Mouse (Mus musculus): ENCODE data around the gene Clptm1. TPM values are rescaled to one million over a fixed set of nuclear protein-coding genes. Genes with fewer than 3 reads are reported as not detected.

Gene Clptm1
- total and polyA plus RNA-seq, 2 experiments from 2014 or later, result 140 to 149 TPM

DNA sequence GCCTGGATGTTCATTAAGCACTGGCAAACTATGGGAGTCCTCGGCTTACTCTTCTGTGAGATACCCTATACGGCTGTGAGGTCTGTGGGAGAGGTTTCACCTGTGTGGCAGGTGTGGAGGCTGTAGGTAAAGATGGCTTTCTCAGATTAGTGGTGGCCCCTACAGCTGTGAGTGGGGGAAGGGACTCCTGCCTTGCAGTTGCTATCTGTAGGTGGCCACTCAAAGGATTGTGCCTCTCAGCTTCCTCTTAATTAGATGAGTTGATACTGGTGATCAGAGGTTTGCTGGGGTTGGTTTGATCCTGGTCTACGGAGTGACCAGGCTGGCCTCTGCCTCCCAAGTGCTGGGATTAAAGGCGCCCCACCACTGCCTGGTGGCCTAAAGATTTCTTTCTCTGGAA is 39.6 kb upstream of the Clptm1 start:
- no peak overlapping the region for H3K4me2 ChIP-seq (ENCODE audit: low read depth, low read length, poor library complexity, severe bottlenecking)
- no peak for TF ChIP-seq CTCF (IDR thresholded peaks at IDR 0.05)
- H3K27me3 ChIP-seq (ENCODE audit: insufficient read depth, low read length), result no peaks in the 10 kb centered on the region
- H3K9me3 ChIP-seq (ENCODE audit: low read length), result no peaks in the 10 kb centered on the region
- no peak overlapping the region for H3K27ac ChIP-seq (ENCODE audit: low read depth, low read length)
- H3K9ac ChIP-seq (replicated peaks; ENCODE audit: low read length, poor library complexity, severe bottlenecking), result no peak overlapping the region
- H3K36me3 ChIP-seq (ENCODE audit: insufficient read depth, low read length), result peaks cover 45% of the 10 kb centered on the region
- ATAC-seq (ENCODE audit: low FRiP score) (no peak), DNase-seq (ENCODE audit: low spot score) (no peak)
- 97% methylated on average over 4 of the region's 4 CpGs for WGBS
- H3K4me1 ChIP-seq (ENCODE audit: insufficient read depth, low read length), result no peaks in the 10 kb centered on the region
- no peak overlapping the region for H3K4me3 ChIP-seq (ENCODE audit: low read depth, low read length)

DNA sequence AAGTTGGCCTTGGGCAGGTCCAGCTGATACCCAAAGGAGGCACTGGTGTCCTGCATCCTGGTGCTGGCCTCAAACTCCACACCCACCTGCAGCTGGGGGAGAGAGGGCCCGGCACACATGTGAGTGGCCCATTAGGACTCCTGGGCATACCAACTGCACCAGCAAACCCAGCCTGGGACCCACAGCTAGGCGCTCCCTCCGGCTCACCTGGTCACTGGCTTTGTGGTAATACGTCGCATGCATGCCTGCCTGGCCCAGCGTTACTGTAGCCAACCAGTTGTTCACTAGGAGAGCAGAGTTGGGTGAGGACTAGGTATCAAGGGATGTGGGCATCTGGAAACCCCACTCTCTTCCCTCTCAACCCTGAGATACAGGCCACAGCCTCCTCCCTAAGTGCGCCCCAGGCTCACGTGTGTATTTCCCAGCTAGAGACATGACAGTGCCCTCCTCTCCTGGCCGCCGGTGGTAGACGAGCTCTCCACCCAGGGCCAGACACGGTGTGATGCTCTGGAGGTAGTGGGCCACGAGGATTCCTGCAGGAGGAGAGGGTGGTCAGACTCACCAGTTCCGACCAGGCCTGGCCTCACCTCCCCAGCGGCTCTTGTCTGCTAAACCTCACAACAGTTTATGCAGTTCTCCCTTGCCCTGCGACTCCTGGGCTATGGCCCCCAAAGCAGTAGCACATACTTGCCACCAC is 38.2 kb upstream of the Clptm1 start:
- Histone ChIP-seq H3K27ac (ENCODE audit: low read depth, low read length) (no peak overlapping the region), H3K4me3 (ENCODE audit: low read depth, low read length) (no peak overlapping the region), H3K4me1 (ENCODE audit: insufficient read depth, low read length) (0 out of 2 replicates have a peak, but pooled peaks cover 6% of the 10 kb centered on the region), H3K4me2 (ENCODE audit: low read depth, low read length, poor library complexity, severe bottlenecking) (no peak overlapping the region), H3K36me3 (ENCODE audit: insufficient read depth, low read length) (peaks cover 35% of the 10 kb centered on the region), H3K27me3 (ENCODE audit: insufficient read depth, low read length) (no peaks in the 10 kb centered on the region), H3K9me3 (ENCODE audit: low read length) (no peaks in the 10 kb centered on the region), H3K9ac (replicated peaks; ENCODE audit: low read length, poor library complexity, severe bottlenecking) (no peak overlapping the region)
- whole genome bisulfite sequencing, result 95% methylated on average over 16 of the region's 16 CpGs
- ATAC-seq (ENCODE audit: low FRiP score) (no peak), DNase-seq (ENCODE audit: low spot score) (no peak)
- no peak for TF ChIP-seq CTCF (IDR thresholded peaks at IDR 0.05)

DNA sequence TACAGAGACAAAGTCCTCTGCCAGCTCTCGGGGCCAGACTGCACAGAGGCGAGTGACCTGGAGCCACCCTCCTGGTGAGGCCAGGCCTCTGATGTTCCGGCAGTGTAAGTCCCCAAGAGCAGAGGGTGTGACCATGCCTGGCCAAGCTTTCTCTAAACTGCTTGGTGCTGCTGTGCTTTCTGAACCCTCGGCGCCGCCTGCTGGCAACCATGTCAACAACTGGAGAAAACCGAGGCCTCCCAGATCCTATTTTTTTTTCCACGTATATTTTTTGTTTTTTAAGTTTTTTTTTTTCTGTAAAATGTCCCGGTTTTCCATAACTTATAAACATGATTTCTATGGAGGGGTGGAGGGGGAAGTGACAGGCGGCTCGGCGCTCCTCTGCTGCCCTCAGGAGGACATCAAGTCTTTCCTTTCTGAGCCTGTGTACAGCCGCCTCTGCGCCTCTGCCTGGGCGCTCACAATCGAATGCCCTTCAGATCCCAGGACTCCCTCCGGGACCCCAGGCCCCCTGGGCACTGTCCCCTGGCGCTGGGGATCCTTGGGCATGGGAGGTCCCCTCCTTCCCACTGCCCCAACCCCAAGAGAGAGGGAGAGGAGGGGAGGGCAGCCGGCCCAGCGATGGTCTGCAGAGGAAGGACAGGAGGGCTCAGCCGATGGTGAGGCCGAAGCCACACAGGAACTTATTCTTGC is 36.4 kb upstream of the Clptm1 start:
- H3K36me3 ChIP-seq (ENCODE audit: insufficient read depth, low read length), result peaks cover 31% of the 10 kb centered on the region
- H3K4me2 ChIP-seq (ENCODE audit: low read depth, low read length, poor library complexity, severe bottlenecking), result no peak overlapping the region
- peak overlapping the region; percentile 51 for H3K27ac ChIP-seq (ENCODE audit: low read depth, low read length)
- H3K9ac ChIP-seq (replicated peaks; ENCODE audit: low read length, poor library complexity, severe bottlenecking), result no peak overlapping the region
- H3K4me1 ChIP-seq (ENCODE audit: insufficient read depth, low read length), result 0 out of 2 replicates have a peak, but pooled peaks cover 6% of the 10 kb centered on the region
- peak; percentile 55; the same call in 1 of the 2 replicates for ATAC-seq (ENCODE audit: low FRiP score)
- peak; percentile 80 for DNase-seq (ENCODE audit: low spot score)
- H3K27me3 ChIP-seq (ENCODE audit: insufficient read depth, low read length), result no peaks in the 10 kb centered on the region
- H3K4me3 ChIP-seq (ENCODE audit: low read depth, low read length), result no peak overlapping the region
- 29% methylated on average over 22 of the region's 22 CpGs for WGBS
- H3K9me3 ChIP-seq (ENCODE audit: low read length), result no peaks in the 10 kb centered on the region
- peak; percentile 75 for TF ChIP-seq CTCF (IDR thresholded peaks at IDR 0.05)

DNA sequence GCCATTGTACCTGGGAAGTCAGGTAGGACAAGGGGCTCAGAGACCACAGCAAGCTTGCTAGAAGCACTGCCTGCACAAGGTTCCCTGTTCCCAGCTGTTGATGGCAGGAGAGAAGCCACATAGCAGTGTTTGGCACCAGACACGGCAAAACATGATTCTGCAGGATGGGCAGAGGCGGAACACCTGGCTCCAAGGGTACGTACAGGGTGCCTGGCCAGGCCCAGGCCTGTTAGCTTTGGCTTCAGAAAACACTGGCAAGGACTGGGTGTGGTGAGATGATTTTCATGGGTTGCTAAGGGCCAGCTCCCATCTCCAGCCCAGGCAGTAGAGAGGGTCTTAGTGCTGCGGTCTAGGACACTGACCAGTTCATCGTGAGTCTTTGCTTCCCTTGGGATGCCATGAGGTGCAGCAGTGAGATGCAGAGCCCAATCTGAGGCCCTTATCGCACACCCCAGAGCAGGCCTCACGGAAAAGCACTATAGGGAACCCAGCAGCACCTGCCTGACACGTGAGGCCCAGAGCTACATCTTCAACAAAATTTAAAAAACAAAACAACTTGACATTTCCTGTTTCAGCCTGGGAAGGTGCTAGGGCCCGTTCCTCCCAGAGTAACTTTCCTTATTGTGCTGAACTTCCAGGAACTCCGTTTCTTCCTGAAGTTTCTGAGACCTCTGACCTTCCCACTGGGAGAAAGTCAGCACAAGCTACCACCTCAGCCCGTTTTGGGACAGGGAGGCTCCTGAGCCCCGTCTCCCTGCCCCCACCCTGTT is 35.7 kb upstream of the Clptm1 start:
- no peak overlapping the region for H3K4me2 ChIP-seq (ENCODE audit: low read depth, low read length, poor library complexity, severe bottlenecking)

DNA sequence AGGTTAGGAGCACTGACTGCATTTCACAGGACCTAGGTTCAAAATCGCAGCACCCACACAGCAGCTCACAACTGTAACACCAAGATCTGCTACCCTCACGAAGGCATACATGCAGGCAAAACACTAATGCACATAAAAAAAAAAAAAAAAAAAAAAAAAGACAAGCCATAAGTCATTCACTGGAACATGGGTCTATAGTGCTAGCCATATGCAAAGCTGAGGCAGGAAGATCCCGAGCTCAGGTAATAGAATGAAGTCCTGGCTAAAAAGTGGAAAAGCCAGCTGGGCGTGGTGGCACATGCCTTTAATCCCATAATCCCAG is 35.0 kb upstream of the Clptm1 start:
- WGBS, result 82% methylated on average over 4 of the region's 4 CpGs
- H3K36me3 ChIP-seq (ENCODE audit: insufficient read depth, low read length), result peaks cover 30% of the 10 kb centered on the region
- no peak overlapping the region for H3K9ac ChIP-seq (replicated peaks; ENCODE audit: low read length, poor library complexity, severe bottlenecking)
- ATAC-seq (ENCODE audit: low FRiP score), result no peak
- no peak overlapping the region for H3K4me3 ChIP-seq (ENCODE audit: low read depth, low read length)
- no peak for DNase-seq (ENCODE audit: low spot score)
- H3K4me2 ChIP-seq (ENCODE audit: low read depth, low read length, poor library complexity, severe bottlenecking), result no peak overlapping the region
- no peak overlapping the region for H3K27ac ChIP-seq (ENCODE audit: low read depth, low read length)
- TF ChIP-seq CTCF (IDR thresholded peaks at IDR 0.05), result no peak
- no peaks in the 10 kb centered on the region for H3K27me3 ChIP-seq (ENCODE audit: insufficient read depth, low read length)
- 0 out of 2 replicates have a peak, but pooled peaks cover 6% of the 10 kb centered on the region for H3K4me1 ChIP-seq (ENCODE audit: insufficient read depth, low read length)
- no peaks in the 10 kb centered on the region for H3K9me3 ChIP-seq (ENCODE audit: low read length)

More for the DNA sequence above, 35.7 kb upstream of the Clptm1 start:
- ATAC-seq (ENCODE audit: low FRiP score) (no peak), DNase-seq (ENCODE audit: low spot score) (no peak)
- Histone ChIP-seq H3K9me3 (ENCODE audit: low read length) (no peaks in the 10 kb centered on the region), H3K27me3 (ENCODE audit: insufficient read depth, low read length) (no peaks in the 10 kb centered on the region), H3K4me1 (ENCODE audit: insufficient read depth, low read length) (0 out of 2 replicates have a peak, but pooled peaks cover 6% of the 10 kb centered on the region), H3K9ac (replicated peaks; ENCODE audit: low read length, poor library complexity, severe bottlenecking) (no peak overlapping the region), H3K4me3 (ENCODE audit: low read depth, low read length) (no peak overlapping the region), H3K36me3 (ENCODE audit: insufficient read depth, low read length) (peaks cover 30% of the 10 kb centered on the region), H3K27ac (ENCODE audit: low read depth, low read length) (peak overlapping the region; percentile 26; the same call in 1 of the 2 replicates)
- WGBS, result 61% methylated on average over 12 of the region's 12 CpGs
- TF ChIP-seq CTCF (IDR thresholded peaks at IDR 0.05), result no peak
